Mouse (Mus musculus) ES-E14 (cell line): ENCODE results near the gene Riok2. TPM values are rescaled to one million over a fixed set of nuclear protein-coding genes. Genes with fewer than 3 reads are reported as not detected.
A peak's percentile ranks its signal among the peaks of the same experiment; 100 is the strongest.

Experiments
- DNase-seq: peaks from one replicate; pipeline ENCODE4 v3.0.0-alpha.2; 2013; ENCODE audit warnings: low read depth, low spot score
- H3K27ac ChIP-seq: 2 replicates; pipeline ENCODE4 v1.5.1; 2012; ENCODE audit warnings: low read depth, mild to moderate bottlenecking, low read length, moderate library complexity, mixed read lengths; ENCODE audit not compliant: poor library complexity, insufficient read depth, severe bottlenecking
- H3K36me3 ChIP-seq: 2 replicates; pipeline ENCODE4 v1.6.1; 2012; ENCODE audit warnings: mild to moderate bottlenecking, low read length, moderate library complexity, mixed read lengths; ENCODE audit not compliant: control insufficient read depth, poor library complexity, insufficient read depth, severe bottlenecking
- H3K4me1 ChIP-seq, 2 experiments: fragments of 150-350 bp in 1 of 2; sonication (generic) in 1 of 2; 2 replicates each; pipeline ENCODE4 v1.6.1; 2012; ENCODE audit warnings: low read length in 2 of 2, mild to moderate bottlenecking in 1 of 2, mixed read lengths in 1 of 2; ENCODE audit not compliant: control insufficient read depth in 2 of 2, insufficient read depth in 2 of 2, poor library complexity in 1 of 2
- H3K4me3 ChIP-seq, 2 experiments: fragments of 150-350 bp in 1 of 2; sonication (generic) in 1 of 2; 2 replicates each; pipeline ENCODE4 v1.5.1; 2012; ENCODE audit warnings: low read length in 2 of 2, low read depth in 1 of 2, mild to moderate bottlenecking in 1 of 2, mixed read lengths in 1 of 2; ENCODE audit not compliant: insufficient read depth in 1 of 2, poor library complexity in 1 of 2, severe bottlenecking in 1 of 2
- H3K9ac ChIP-seq: 2 replicates; pipeline ENCODE4 v1.6.1; 2012; ENCODE audit warnings: low read depth, mild to moderate bottlenecking, low read length, mixed read lengths; ENCODE audit not compliant: poor library complexity, insufficient read depth, severe bottlenecking
- H3K9me3 ChIP-seq: fragments of 150-350 bp; sonication (generic); 2 replicates; pipeline ENCODE4 v1.6.1; 2012; ENCODE audit warnings: low read depth, mild to moderate bottlenecking, low read length; ENCODE audit not compliant: control insufficient read depth, insufficient read depth
- CHD2 ChIP-seq: IDR thresholded peaks from 2 replicates; pipeline ENCODE4 v1.6.1; 2014; ENCODE audit warnings: mild to moderate bottlenecking, low read depth, low read length, inconsistent platforms
- HCFC1 ChIP-seq: IDR thresholded peaks from 2 replicates; pipeline ENCODE4 v1.6.1; 2012; ENCODE audit warnings: low read length, inconsistent platforms, borderline replicate concordance; ENCODE audit not compliant: insufficient read depth
- MAFK ChIP-seq: IDR thresholded peaks from 2 replicates; pipeline ENCODE4 v1.6.1; 2014; ENCODE audit warnings: mild to moderate bottlenecking, low read depth, low read length, inconsistent platforms; ENCODE audit not compliant: insufficient read depth
- ZC3H11A ChIP-seq: IDR thresholded peaks from 2 replicates; pipeline ENCODE4 v1.6.1; 2012; ENCODE audit warnings: low read depth, mild to moderate bottlenecking, inconsistent platforms, low read length, borderline replicate concordance
- ZNF384 ChIP-seq: IDR thresholded peaks from 2 replicates; pipeline ENCODE4 v1.6.1; 2012; ENCODE audit warnings: low read depth, low read length, inconsistent platforms
- in situ Hi-C, 2 experiments: fragments of 600-800 bp; cut with MboI; formaldehyde crosslinking; loops; one replicate each; pipeline ENCODE4 v1.15.1; 2025; ENCODE audit warnings: low sequenced_read_pairs in 2 of 2, inconsistent platforms in 1 of 2; ENCODE audit not compliant: unreplicated experiment in 2 of 2
- total RNA-seq: library from RNA; depleted of rRNA; stranded (reverse); fragments of 300-350 nt; gene quantifications from 2 replicates; pipeline ENCODE4 v1.2.3, GENCODE M21; 2012

The Riok2 gene
- total RNA-seq, 1 experiment = 60.6 TPM

GRCm38 (mm10) chr17:17373550-17373917 lies 575 bp upstream of the Riok2 start:
- peak overlapping the region; percentile 62 to 81 for H3K4me3 ChIP-seq
- DNase-seq = no peak
- no peaks in the 10 kb centered on the region for H3K9me3 ChIP-seq
- H3K9ac ChIP-seq = peak overlapping the region; percentile 75
- no peaks in the 10 kb centered on the region for H3K4me1 ChIP-seq
- TF ChIP-seq ZC3H11A (no peak), CHD2 (no peak), MAFK (no peak), ZNF384 (peak; percentile 84; the same call in 1 of the 2 replicates)
- no peaks in the 10 kb centered on the region for H3K36me3 ChIP-seq
- H3K27ac ChIP-seq = no peak overlapping the region
- in situ Hi-C loops = no loop called here

- Histone ChIP-seq H3K4me3 (peak overlapping the region; percentile 14 to 79; a peak in 3 of 4 replicates), H3K27ac (no peak overlapping the region), H3K9me3 (no peaks in the 10 kb centered on the region), H3K4me1 (no peaks in the 10 kb centered on the region), H3K9ac (peak overlapping the region; percentile 38; the same call in 1 of the 2 replicates), H3K36me3 (peaks cover under 1% of the 10 kb centered on the region; the same call in 1 of the 2 replicates)
- TF ChIP-seq CHD2 = no peak
- no peak for TF ChIP-seq ZC3H11A
- DNase-seq = no peak
- in situ Hi-C loops = no loop called here
Measured at GRCm38 (mm10) chr17:17375581-17375980, 1.5 kb downstream of the Riok2 start.

- no peak overlapping the region for H3K4me3 ChIP-seq
- no peaks in the 10 kb centered on the region for H3K9me3 ChIP-seq
- H3K4me1 ChIP-seq = no peaks in the 10 kb centered on the region
- peaks cover 12% of the 10 kb centered on the region for H3K36me3 ChIP-seq
- no peak overlapping the region for H3K27ac ChIP-seq
- DNase-seq = no peak
- no peak overlapping the region for H3K9ac ChIP-seq
- TF ChIP-seq HCFC1 = no peak
- no peak for TF ChIP-seq ZC3H11A
- TF ChIP-seq CHD2 = no peak
- no peak for TF ChIP-seq MAFK
- no peak for TF ChIP-seq ZNF384
- in situ Hi-C loops = no loop called here
Measured at GRCm38 (mm10) chr17:17383703-17384102, 9.6 kb downstream of the Riok2 start.

GRCm38 (mm10) chr17:17384502-17384901 lies 10.4 kb downstream of the Riok2 start:
- H3K27ac ChIP-seq = no peak overlapping the region
- H3K36me3 ChIP-seq = peaks cover 12% of the 10 kb centered on the region
- TF ChIP-seq HCFC1 (no peak), ZC3H11A (no peak), MAFK (no peak)
- DNase-seq = no peak
- H3K4me3 ChIP-seq = no peak overlapping the region
- no peaks in the 10 kb centered on the region for H3K9me3 ChIP-seq
- in situ Hi-C loops = no loop called here
- no peaks in the 10 kb centered on the region; a peak in 1 of 4 replicates for H3K4me1 ChIP-seq
- no peak overlapping the region for H3K9ac ChIP-seq

GRCm38 (mm10) chr17:17386117-17386516 lies 12.0 kb downstream of the Riok2 start:
- no peaks in the 10 kb centered on the region; a peak in 1 of 4 replicates for H3K4me1 ChIP-seq
- H3K9ac ChIP-seq = no peak overlapping the region
- H3K27ac ChIP-seq = no peak overlapping the region
- H3K4me3 ChIP-seq = no peak overlapping the region
- H3K9me3 ChIP-seq = no peaks in the 10 kb centered on the region
- TF ChIP-seq ZNF384 (no peak), MAFK (peak; percentile 33; the same call in 1 of the 2 replicates)
- peaks cover 17% of the 10 kb centered on the region for H3K36me3 ChIP-seq
- in situ Hi-C loops = no loop called here
- DNase-seq = peak; percentile 24
